ENCODE assay signal across 33 mouse cellular contexts in the genomic region with DNA sequence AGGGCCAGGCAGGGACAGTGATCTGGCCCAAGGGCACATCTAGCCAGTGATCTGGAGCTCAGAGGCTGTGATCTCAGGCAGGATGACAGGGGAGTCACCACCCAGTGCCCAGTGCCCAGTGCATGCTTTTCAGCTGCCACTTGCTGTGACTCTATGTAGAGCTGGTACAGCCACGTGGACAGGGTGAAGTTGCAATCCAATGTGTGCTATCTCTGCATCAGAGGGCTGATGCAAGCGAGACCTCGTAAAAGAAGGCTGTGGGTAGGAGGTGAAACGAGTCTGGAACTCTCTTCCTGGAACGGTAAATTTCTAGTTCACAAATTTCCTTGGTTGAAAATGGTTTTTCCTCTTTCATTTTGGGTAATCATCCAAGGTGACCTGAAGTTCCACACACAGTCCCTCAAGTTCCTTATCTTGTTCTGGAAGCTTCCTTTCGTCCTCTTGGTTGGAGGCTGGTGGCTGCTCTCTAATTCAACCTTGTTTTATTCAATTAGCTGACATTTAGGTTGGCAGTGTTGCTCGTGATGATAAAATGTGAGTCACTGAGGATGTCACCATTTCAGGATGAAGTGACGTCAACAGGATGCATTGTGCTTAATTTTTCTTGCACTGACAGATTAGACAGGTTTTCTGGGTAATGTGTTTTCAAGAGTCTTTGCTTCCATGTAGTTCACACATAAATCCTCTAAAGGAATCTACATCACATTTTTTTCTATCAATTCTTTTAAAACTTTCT. TPM values are rescaled to one million over a fixed set of nuclear protein-coding genes. Genes with fewer than 3 reads are reported as not detected.
DNase-seq lines count a peak whose midpoint lies in the region; ATAC-seq and TF ChIP-seq lines count a peak whose summit lies in the region.
"Had no signal": no experiment of that assay in that cellular context is flagged by ENCODE, and none has a peak within 500 bp of the region (broad histone marks: within the 10 kb centered on the region; RNA-seq: fewer than 3 reads in every experiment).

No protein-coding gene starts in this region.

- no peak overlapping the region for H3K27ac ChIP-seq in intestine, embryonic 15.5 days
- H3K27ac ChIP-seq: forebrain, embryonic 13.5 days; hindbrain, embryonic 12.5 days; hindbrain, postnatal 0 days; left cerebral cortex, adult 2 months; limb, embryonic 13.5 days; lung, embryonic 15.5 days; midbrain, embryonic 12.5 days had no signal

- ATAC-seq in G1E (ENCODE audit: extremely low read depth, insufficient number of reproducible peaks, low FRiP score, poor library complexity, severe bottlenecking): no peak
- peak; percentile 60 for ATAC-seq in granulocyte monocyte progenitor cell, adult 5-6 weeks (replicated peaks; ENCODE audit: poor library complexity, severe bottlenecking)
- no peak for ATAC-seq in intestine, embryonic 15.5 days
- ATAC-seq: activated CD4-positive, CD25-positive, alpha-beta regulatory T cell, adult 4 months; forebrain, embryonic 13.5 days; hindbrain, postnatal 0 days had no signal

- intact Hi-C loops in gastrocnemius, postnatal 36 days (cut with DNase I): no loop called here

- no peak for TF ChIP-seq CTCF in G1E (IDR thresholded peaks at IDR 0.05; ENCODE audit: low read depth, low read length)

- peak; percentile 18 for DNase-seq in urinary bladder, adult 18-20 months (ENCODE audit: low spot score in 2 of 2)
- no peak for DNase-seq in urinary bladder, postnatal 25 days (ENCODE audit: low spot score)
- DNase-seq in G1E (ENCODE audit: low spot score): no peak
- DNase-seq in layer of hippocampus, adult 18-20 months (ENCODE audit: low spot score in 2 of 2): no peak
- no peak for DNase-seq in gastrocnemius, postnatal 36 days
- DNase-seq: B cell, adult 2 months; cerebellum, adult 9-10 months; cerebellum, postnatal 36 days; gastrocnemius, postnatal 14 days; heart, adult 18-20 months; heart, postnatal 36 days; kidney, adult 11 months; kidney, postnatal 14 days; right cerebral cortex, postnatal 25 days; thymus, postnatal 14 days had no signal

- peaks cover 20% of the 10 kb centered on the region for H3K4me1 ChIP-seq in G1E (ENCODE audit: insufficient read depth, low read depth, low read length)
- no peaks in the 10 kb centered on the region for H3K4me1 ChIP-seq in intestine, embryonic 15.5 days (replicated peaks)
- H3K4me1 ChIP-seq: hindbrain, embryonic 12.5 days had no signal

- no peak overlapping the region for H3K9ac ChIP-seq in intestine, embryonic 15.5 days
- H3K9ac ChIP-seq: forebrain, embryonic 13.5 days; hindbrain, embryonic 12.5 days; limb, embryonic 13.5 days; lung, embryonic 15.5 days; midbrain, embryonic 12.5 days had no signal

- 64% methylated on average over 8 of the region's 8 CpGs for WGBS in intestine, embryonic 15.5 days

- H3K4me3 ChIP-seq in G1E (ENCODE audit: low read depth, low read length): peak overlapping the region; percentile 27; the same call in 1 of the 2 replicates
- no peak overlapping the region for H3K4me3 ChIP-seq in intestine, embryonic 15.5 days (replicated peaks)
- H3K4me3 ChIP-seq: forebrain, embryonic 13.5 days; hindbrain, embryonic 12.5 days; left cerebral cortex, adult 2 months; limb, embryonic 13.5 days; lung, embryonic 15.5 days; midbrain, embryonic 12.5 days had no signal

- peaks cover 25% of the 10 kb centered on the region for H3K27me3 ChIP-seq in G1E (ENCODE audit: insufficient read depth, low read length)
- peaks cover 4% of the 10 kb centered on the region for H3K27me3 ChIP-seq in intestine, embryonic 15.5 days (replicated peaks)
- H3K27me3 ChIP-seq: midbrain, embryonic 12.5 days had no signal

- H3K9me3 ChIP-seq in G1E (replicated peaks): no peaks in the 10 kb centered on the region
- H3K9me3 ChIP-seq in intestine, embryonic 15.5 days: no peaks in the 10 kb centered on the region
- H3K9me3 ChIP-seq: forebrain, embryonic 13.5 days; hindbrain, embryonic 12.5 days; limb, embryonic 13.5 days; lung, embryonic 15.5 days; midbrain, embryonic 12.5 days had no signal

- no peak overlapping the region for H3K4me2 ChIP-seq in intestine, embryonic 15.5 days (replicated peaks)
- H3K4me2 ChIP-seq: forebrain, embryonic 13.5 days; heart, embryonic 11.5 days; hindbrain, embryonic 12.5 days; limb, embryonic 13.5 days; liver, embryonic 11.5 days; lung, embryonic 15.5 days; midbrain, embryonic 12.5 days had no signal

- H3K36me3 ChIP-seq in G1E (replicated peaks): no peaks in the 10 kb centered on the region
- no peaks in the 10 kb centered on the region for H3K36me3 ChIP-seq in intestine, embryonic 15.5 days
- H3K36me3 ChIP-seq: hindbrain, embryonic 12.5 days; limb, embryonic 13.5 days; lung, embryonic 15.5 days; midbrain, embryonic 12.5 days had no signal

RNA-seq across cellular contexts. Expression of gene Ercc6, which starts 17.0 kb away (rescaled TPM):
- total RNA-seq in G1E (2014; fragmentation: Nextera tagmentation) (31.5 and 32.6 TPM in 2 replicates), G1E (2017) (15.7 and 18.8 TPM in 2 replicates)
- 1.5 and 1.7 TPM in 2 replicates for polyA plus RNA-seq in G1E (2012)
- 26.8 TPM in 2 replicates for total RNA-seq in granulocyte monocyte progenitor cell, adult 5-6 weeks (2014; fragmentation: Nextera tagmentation)
- total RNA-seq in granulocyte monocyte progenitor cell, adult 5-6 weeks (2017): 28.2 and 29.3 TPM in 2 replicates
- total RNA-seq in layer of hippocampus, adult 18-20 months (2021): 10 to 100 TPM; 20.8 to 24.9 TPM
- polyA plus RNA-seq in intestine, embryonic 15.5 days (2015; fragmentation: Nextera tagmentation; extraction: Ambion mirVana): 15.9 and 16.5 TPM in 2 replicates
- total RNA-seq in gastrocnemius, postnatal 36 days (2021): 1 to 10 TPM; 3.8 to 4.5 TPM

RNA-seq across cellular contexts. Expression of gene Chat, which starts 30.5 kb away (rescaled TPM):
- total RNA-seq in G1E (2014; fragmentation: Nextera tagmentation): not detected in 2 replicates
- total RNA-seq in G1E (2017): 0.22 TPM in 1 of 2 replicates, not detected in the other
- not detected in 2 replicates for polyA plus RNA-seq in G1E (2012)
- not detected in 2 replicates for total RNA-seq in granulocyte monocyte progenitor cell, adult 5-6 weeks (2014; fragmentation: Nextera tagmentation)
- total RNA-seq in granulocyte monocyte progenitor cell, adult 5-6 weeks (2017): not detected in 2 replicates
- total RNA-seq in layer of hippocampus, adult 18-20 months (2021): not detected
- polyA plus RNA-seq in intestine, embryonic 15.5 days (2015; fragmentation: Nextera tagmentation; extraction: Ambion mirVana): 0.89 and 1.4 TPM in 2 replicates
- total RNA-seq in gastrocnemius, postnatal 36 days (2021): not detected
- total RNA-seq: gastrocnemius, postnatal 14 days; heart, adult 18-20 months; heart, postnatal 36 days; megakaryocyte progenitor cell, adult 5-6 weeks; monocyte, adult 5-6 weeks; neutrophil, adult 5-6 weeks had no signal
- polyA plus RNA-seq: activated CD4-positive, CD25-positive, alpha-beta regulatory T cell, adult 4 months; embryonic facial prominence, embryonic 11.5 days; heart, embryonic 11.5 days; limb, embryonic 13.5 days; liver, embryonic 11.5 days; liver, embryonic 16.5 days had no signal

RNA-seq across cellular contexts. Expression of gene Slc18a3, which starts 31.6 kb away (rescaled TPM):
- total RNA-seq in G1E (2014; fragmentation: Nextera tagmentation) (not detected in 2 replicates), G1E (2017) (0.12 TPM in 1 of 2 replicates, not detected in the other)
- not detected in 2 replicates for polyA plus RNA-seq in G1E (2012)
- total RNA-seq in granulocyte monocyte progenitor cell, adult 5-6 weeks (2014; fragmentation: Nextera tagmentation): not detected in 2 replicates
- total RNA-seq in granulocyte monocyte progenitor cell, adult 5-6 weeks (2017): not detected in 2 replicates
- not detected for total RNA-seq in layer of hippocampus, adult 18-20 months (2021)
- polyA plus RNA-seq in intestine, embryonic 15.5 days (2015; fragmentation: Nextera tagmentation; extraction: Ambion mirVana): 8.4 TPM in 2 replicates
- total RNA-seq in gastrocnemius, postnatal 36 days (2021): not detected
- total RNA-seq: gastrocnemius, postnatal 14 days; heart, adult 18-20 months; megakaryocyte progenitor cell, adult 5-6 weeks; monocyte, adult 5-6 weeks; neutrophil, adult 5-6 weeks had no signal
- polyA plus RNA-seq: activated CD4-positive, CD25-positive, alpha-beta regulatory T cell, adult 4 months; heart, embryonic 11.5 days; kidney, embryonic 14.5 days had no signal

Comparison
In these comparisons a context has a peak if more than half of its experiments do, and no peak if none do; other contexts are left out.
1. DNase-seq: peak in urinary bladder, adult 18-20 months (2 of 2); none in urinary bladder, postnatal 25 days (single experiment), G1E (single experiment), layer of hippocampus, adult 18-20 months (0 of 2) and gastrocnemius, postnatal 36 days (0 of 2).